In the genomic region with DNA sequence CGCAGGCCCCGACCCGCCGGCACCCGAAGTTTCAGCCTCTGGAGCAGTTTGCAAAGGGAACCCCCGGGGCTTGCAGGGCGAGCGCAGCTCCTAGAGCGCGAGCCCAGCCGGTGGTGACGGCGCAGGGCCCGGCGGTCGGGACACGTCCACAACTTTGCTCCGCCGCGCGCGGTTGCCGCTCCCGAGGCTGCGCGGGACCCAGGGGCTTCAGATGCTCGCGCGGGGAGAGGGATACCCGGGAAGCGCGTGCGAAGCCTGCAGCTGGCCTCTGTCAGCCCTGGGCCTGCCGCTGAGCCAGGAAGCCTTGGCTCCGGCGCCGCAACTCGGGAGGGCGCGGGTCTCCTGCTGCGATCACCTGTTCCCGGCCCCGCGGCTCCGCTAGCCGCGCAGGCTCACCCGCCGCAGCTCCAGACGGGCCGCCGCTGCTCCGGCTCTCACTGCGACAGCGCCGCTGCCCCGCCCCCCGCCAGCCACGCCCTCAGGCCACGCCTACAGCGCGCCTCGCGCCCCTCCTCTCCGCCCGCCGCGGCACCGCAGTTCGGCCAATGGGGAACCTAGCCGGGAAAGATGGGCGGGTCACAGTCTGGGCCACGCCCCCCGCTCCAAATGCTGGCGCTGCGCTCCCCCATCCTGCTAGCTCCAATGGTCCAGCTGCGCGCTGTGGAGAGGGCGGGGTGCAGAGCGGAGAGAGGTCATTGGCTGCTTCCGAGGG, we compare ENCODE assay signal across 8 mouse cellular contexts. TPM values are rescaled to one million over a fixed set of nuclear protein-coding genes. Genes with fewer than 3 reads are reported as not detected.
DNase-seq lines count a peak whose midpoint lies in the region; ATAC-seq and TF ChIP-seq lines count a peak whose summit lies in the region.

TSS of gene Man1c1 (minus strand) at position 456 of the 712 bp plus-strand sequence.

- peak within 1 kb of the TSS; percentile 30; the same call in 1 of the 2 replicates for H3K4me3 ChIP-seq in G1E (ENCODE audit: low read depth, low read length)
- peak within 1 kb of the TSS; percentile 72 for H3K4me3 ChIP-seq in forebrain, embryonic 16.5 days (replicated peaks; ENCODE audit: low read length)
- H3K4me3 ChIP-seq in layer of hippocampus, adult 2 months, result peak within 1 kb of the TSS; percentile 88
- H3K4me3 ChIP-seq in lung, embryonic 14.5 days (ENCODE audit: low read depth, low read length), result peak within 1 kb of the TSS; percentile 59
- H3K4me3 ChIP-seq in olfactory bulb, adult 2 months (ENCODE audit: insufficient read depth, low read depth, low read length), result peak within 1 kb of the TSS; percentile 57
- H3K4me3 ChIP-seq in thymus, adult 2 months (ENCODE audit: control insufficient read depth, insufficient read depth, low read length), result peak within 1 kb of the TSS; percentile 48

- TF ChIP-seq CTCF in G1E (IDR thresholded peaks at IDR 0.05; ENCODE audit: low read depth, low read length), result no peak
- TF ChIP-seq CTCF in layer of hippocampus, adult 2 months (conservative IDR thresholded peaks at IDR 0.05), result no peak
- no peak for TF ChIP-seq CTCF in lung, embryonic 14.5 days (IDR thresholded peaks at IDR 0.05; ENCODE audit: low read depth)
- no peak for TF ChIP-seq CTCF in olfactory bulb, adult 2 months (IDR thresholded peaks at IDR 0.05; ENCODE audit: insufficient read depth, low read depth, low read length)
- 0 out of 2 replicates have a peak, but pooled peaks have one; percentile 9 for TF ChIP-seq CTCF in thymus, adult 2 months (IDR thresholded peaks at IDR 0.05; ENCODE audit: borderline replicate concordance, control insufficient read depth, extremely low read depth, insufficient read depth, low read length, poor library complexity)

- DNase-seq in G1E (ENCODE audit: low spot score), result peak; percentile 29
- DNase-seq in cerebellum, adult 18-20 months, result peak; percentile 98 to 99
- peak; percentile 99 for DNase-seq in heart, postnatal 36 days
- peak; percentile 98 to 99 for DNase-seq in layer of hippocampus, adult 2 months (ENCODE audit: low spot score in 2 of 2)
- peak; percentile 99 for DNase-seq in lung, embryonic 14.5 days
- DNase-seq in thymus, adult 2 months, result peak; percentile 96

- H3K27me3 ChIP-seq in G1E (ENCODE audit: insufficient read depth, low read length), result peaks cover 42% of the 10 kb centered on the region
- peaks cover 4% of the 10 kb centered on the region; the same call in 1 of the 2 replicates for H3K27me3 ChIP-seq in forebrain, embryonic 16.5 days (replicated peaks; ENCODE audit: control insufficient read depth, insufficient read depth, low read length)
- H3K27me3 ChIP-seq in lung, embryonic 14.5 days (ENCODE audit: insufficient read depth, low read length), result peaks cover 25% of the 10 kb centered on the region
- H3K27me3 ChIP-seq in thymus, adult 2 months (ENCODE audit: control insufficient read depth, insufficient read depth, low read length), result peaks cover 14% of the 10 kb centered on the region; the same call in 1 of the 2 replicates

- H3K9ac ChIP-seq in forebrain, embryonic 16.5 days (replicated peaks; ENCODE audit: low read depth, low read length), result peak within 1 kb of the TSS; percentile 72
- H3K9ac ChIP-seq in lung, embryonic 14.5 days, result peak within 1 kb of the TSS; percentile 59

- H3K9me3 ChIP-seq in G1E (replicated peaks), result peaks cover 27% of the 10 kb centered on the region
- H3K9me3 ChIP-seq in forebrain, embryonic 16.5 days (ENCODE audit: control insufficient read depth, low read length), result no peaks in the 10 kb centered on the region
- no peaks in the 10 kb centered on the region for H3K9me3 ChIP-seq in lung, embryonic 14.5 days (ENCODE audit: low read depth, low read length)

- H3K4me1 ChIP-seq in G1E (ENCODE audit: insufficient read depth, low read depth, low read length), result no peaks in the 10 kb centered on the region; the same call in 1 of the 2 replicates
- H3K4me1 ChIP-seq in forebrain, embryonic 16.5 days (replicated peaks; ENCODE audit: control insufficient read depth, insufficient read depth, low read length), result peaks cover 36% of the 10 kb centered on the region
- H3K4me1 ChIP-seq in lung, embryonic 14.5 days (ENCODE audit: insufficient read depth), result no peaks in the 10 kb centered on the region
- H3K4me1 ChIP-seq in olfactory bulb, adult 2 months (ENCODE audit: control insufficient read depth, insufficient read depth, low read length), result peaks cover 29% of the 10 kb centered on the region
- peaks cover 19% of the 10 kb centered on the region for H3K4me1 ChIP-seq in thymus, adult 2 months (replicated peaks; ENCODE audit: control insufficient read depth, insufficient read depth, low read length)

- H3K4me2 ChIP-seq in forebrain, embryonic 16.5 days (ENCODE audit: low read length), result peak within 1 kb of the TSS; percentile 99
- H3K4me2 ChIP-seq in lung, embryonic 14.5 days, result peak within 1 kb of the TSS; percentile 96

- ATAC-seq in G1E (ENCODE audit: extremely low read depth, insufficient number of reproducible peaks, low FRiP score, poor library complexity, severe bottlenecking), result no peak
- ATAC-seq in forebrain, embryonic 16.5 days, result peak; percentile 96
- ATAC-seq in lung, embryonic 14.5 days (ENCODE audit: insufficient read depth), result peak; percentile 95

- H3K36me3 ChIP-seq in G1E (replicated peaks), result no peaks in the 10 kb centered on the region
- H3K36me3 ChIP-seq in forebrain, embryonic 16.5 days (ENCODE audit: control insufficient read depth, insufficient read depth), result no peaks in the 10 kb centered on the region
- no peaks in the 10 kb centered on the region for H3K36me3 ChIP-seq in lung, embryonic 14.5 days (ENCODE audit: insufficient read depth)
- H3K36me3 ChIP-seq in thymus, adult 2 months (ENCODE audit: control insufficient read depth, insufficient read depth, low read length), result no peaks in the 10 kb centered on the region

- peak within 1 kb of the TSS; percentile 60 for H3K27ac ChIP-seq in forebrain, embryonic 16.5 days (ENCODE audit: low read length)
- peak within 1 kb of the TSS; percentile 84 for H3K27ac ChIP-seq in layer of hippocampus, adult 2 months
- H3K27ac ChIP-seq in lung, embryonic 14.5 days (ENCODE audit: low read depth), result peak within 1 kb of the TSS; percentile 10; the same call in 1 of the 2 replicates
- H3K27ac ChIP-seq in olfactory bulb, adult 2 months (ENCODE audit: insufficient read depth, low read depth, low read length), result 0 out of 2 replicates have a peak within 1 kb of the TSS, but pooled peaks have one; percentile 7
- H3K27ac ChIP-seq in thymus, adult 2 months (ENCODE audit: control insufficient read depth, insufficient read depth, low read length), result no peak within 1 kb of the TSS

- under 1% methylated on average over 80 of the region's 81 CpGs for WGBS in forebrain, embryonic 16.5 days
- WGBS in lung, embryonic 14.5 days, result under 1% methylated on average over 81 of the region's 81 CpGs
- under 1% methylated on average over 80 of the region's 81 CpGs for WGBS in olfactory bulb, adult 2 months
- WGBS in thymus, adult 2 months, result under 1% methylated on average over 81 of the region's 81 CpGs

- intact Hi-C loops in heart, postnatal 36 days (cut with DNase I), result loop anchor here (2.0 to 5.0 kb wide), 4 partner anchors 63 to 648 kb away; partner anchors contain the start of gene Srrm1

- TF ChIP-seq POLR2A in olfactory bulb, adult 2 months (IDR thresholded peaks at IDR 0.05; ENCODE audit: insufficient read depth, low read depth, low read length), result peak; percentile 50
- TF ChIP-seq POLR2A in thymus, adult 2 months (IDR thresholded peaks at IDR 0.05; ENCODE audit: control insufficient read depth, extremely low read depth, insufficient read depth, low read length, poor library complexity), result peak; percentile 32; the same call in 1 of the 2 replicates

RNA-seq across cellular contexts. Expression of gene Man1c1, which starts in this region (rescaled TPM):
- total RNA-seq in G1E (2014; fragmentation: Nextera tagmentation) (not detected in 2 replicates), G1E (2017) (0.05 TPM in 1 of 2 replicates, not detected in the other)
- polyA plus RNA-seq in G1E (2012), result not detected in 2 replicates
- 2.3 and 2.9 TPM in 2 replicates for polyA plus RNA-seq in forebrain, embryonic 16.5 days (2015; fragmentation: Nextera tagmentation; extraction: Ambion mirVana)
- 10 to 100 TPM; 22.0 to 23.2 TPM for total RNA-seq in heart, postnatal 36 days (2021)
- 10 to 100 TPM; 22.1 to 25.1 TPM for total RNA-seq in layer of hippocampus, adult 2 months (2021)
- 3.3 and 4.3 TPM in 2 replicates for polyA plus RNA-seq in lung, embryonic 14.5 days (2014; fragmentation: Nextera tagmentation; extraction: Ambion mirVana)
- polyA plus RNA-seq in olfactory bulb, adult 2 months (2012; ENCODE audit: insufficient read depth, insufficient read length, low replicate concordance, missing spikeins), result not detected in 2 replicates
- polyA plus RNA-seq in thymus, adult 2 months (2012; rRNA removed), result 4.4 and 5.5 TPM in 2 replicates

Comparison
In these comparisons a context has a peak if more than half of its experiments do, and no peak if none do; other contexts are left out.
1. RNA of gene Man1c1 (total RNA-seq): 22.1 to 25.1 TPM in layer of hippocampus, adult 2 months and 22.0 to 23.2 TPM in heart, postnatal 36 days; 0.05 TPM in G1E; every median in the first group is over 10 times any median in the second.
2. Peak in DNase-seq and H3K4me3 ChIP-seq in G1E; RNA of the gene not detected or under 1 TPM.
3. DNase-seq: peak in every context shown above with its lines; median percentile 99 in heart, postnatal 36 days; 99 in lung, embryonic 14.5 days; 98 in cerebellum, adult 18-20 months; 98 in layer of hippocampus, adult 2 months; 96 in thymus, adult 2 months; 29 in G1E.
4. H3K4me3 ChIP-seq: peak in every context shown above with its lines; median percentile 88 in layer of hippocampus, adult 2 months; 72 in forebrain, embryonic 16.5 days; 59 in lung, embryonic 14.5 days; 57 in olfactory bulb, adult 2 months; 48 in thymus, adult 2 months; 30 in G1E.